Mouse (Mus musculus) bone marrow macrophage, adult 2 months (primary cell): ENCODE data around the gene Crygc.

Source experiments
- CTCF ChIP-seq: IDR thresholded peaks from 2 replicates; pipeline ENCODE4 v1.5.1; 2012; ENCODE audit warnings: low read depth, mild to moderate bottlenecking, low read length, moderate library complexity
- POLR2A ChIP-seq: IDR thresholded peaks from 2 replicates; pipeline ENCODE4 v1.6.1; 2012; ENCODE audit warnings: mild to moderate bottlenecking, low read depth, low read length, borderline replicate concordance

DNA sequence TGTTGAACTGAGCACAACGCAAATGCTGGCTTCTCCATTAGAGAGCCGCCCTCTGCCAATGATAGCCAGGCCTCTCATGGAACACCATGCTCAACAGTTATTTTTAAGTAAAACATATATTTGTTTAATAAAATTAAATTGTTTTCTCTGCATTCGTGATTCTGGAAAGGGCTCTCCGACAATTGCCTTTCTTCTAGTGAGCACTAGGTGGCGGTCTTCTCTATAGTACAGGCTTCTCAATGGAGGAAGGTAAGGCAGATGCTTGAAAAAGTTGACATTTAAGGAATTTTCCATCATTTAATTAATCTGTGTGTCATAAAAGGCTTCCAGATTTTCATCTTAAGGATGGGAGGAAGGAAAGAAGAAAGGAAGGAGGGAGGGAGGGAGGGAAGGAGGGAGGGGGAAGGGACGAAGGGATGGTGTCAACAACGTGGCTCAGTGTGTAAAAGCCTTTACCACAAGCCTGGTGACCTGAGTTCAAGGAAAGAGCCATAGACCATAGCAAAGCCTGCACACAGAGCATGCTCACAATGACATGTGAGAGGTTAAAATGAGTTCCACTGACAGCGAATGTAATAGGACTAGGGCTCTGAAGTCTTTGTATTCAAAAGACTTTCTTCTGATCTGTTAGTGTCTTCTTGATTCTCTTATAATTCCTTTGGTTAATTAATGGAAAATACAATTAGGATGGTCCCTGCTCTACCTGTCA is 26.9 kb downstream of the Crygc start:
- TF ChIP-seq POLR2A (no peak), CTCF (no peak)
